Mouse (Mus musculus) small intestine, adult 2 months (tissue): Measurements from ENCODE around the gene Rims1. TPM values are rescaled to one million over a fixed set of nuclear protein-coding genes. Genes with fewer than 3 reads are reported as not detected.

ENCODE experiments used
- H3K27ac ChIP-seq: fragments of 200-500 bp; 2 replicates; pipeline ENCODE4 v1.5.1; 2012; ENCODE audit warnings: low read depth, low read length, control low read depth, inconsistent platforms; ENCODE audit not compliant: insufficient read depth
- H3K27me3 ChIP-seq: fragments of 200-500 bp; 2 replicates; pipeline ENCODE4 v1.6.1; 2012; ENCODE audit warnings: mild to moderate bottlenecking, moderate library complexity, low read length, inconsistent platforms; ENCODE audit not compliant: control insufficient read depth, insufficient read depth
- H3K36me3 ChIP-seq: fragments of 200-500 bp; 2 replicates; pipeline ENCODE4 v1.6.1; 2012; ENCODE audit warnings: mild to moderate bottlenecking, low read length, control low read depth, inconsistent platforms; ENCODE audit not compliant: control insufficient read depth, insufficient read depth
- H3K4me1 ChIP-seq: fragments of 200-500 bp; 2 replicates; pipeline ENCODE4 v1.6.1; 2012; ENCODE audit warnings: low read length, inconsistent platforms, mixed read lengths; ENCODE audit not compliant: control insufficient read depth, insufficient read depth, insufficient read length
- H3K4me3 ChIP-seq: fragments of 200-500 bp; 2 replicates; pipeline ENCODE4 v1.5.1; 2012; ENCODE audit warnings: low read depth, mild to moderate bottlenecking, control low read depth, inconsistent platforms, low read length, moderate library complexity
- CTCF ChIP-seq: fragments of 200-500 bp; IDR thresholded peaks from 2 replicates; pipeline ENCODE4 v1.5.1; 2012; ENCODE audit warnings: low read depth, mild to moderate bottlenecking, control low read depth, inconsistent platforms, low read length, moderate library complexity, mixed read lengths; ENCODE audit not compliant: insufficient replicate concordance, insufficient read length; ENCODE audit errors: extremely low read depth
- POLR2A ChIP-seq: fragments of 200-500 bp; IDR thresholded peaks from 2 replicates; pipeline ENCODE4 v1.6.1; 2012; ENCODE audit warnings: low read depth, mild to moderate bottlenecking, control low read depth, inconsistent platforms, low read length, moderate library complexity
- WGBS: fragments of 180-500 bp; shearing (Covaris S2); methylation state at CpG from one replicate; pipeline ENCODE4 v1.1.7; 2018; 5-methylcytosine and 5-hydroxymethylcytosine counted together
- polyA plus RNA-seq: library from polyadenylated mRNA; depleted of rRNA; stranded (reverse); fragments of >200 nt; gene quantifications from 2 replicates; pipeline ENCODE4 v1.2.3, GENCODE M21; 2012

The Rims1 gene
- polyA plus RNA-seq, 1 experiment, result 0.68 TPM

- Histone ChIP-seq H3K4me1 (no peaks in the 10 kb centered on the region), H3K36me3 (no peaks in the 10 kb centered on the region), H3K27ac (no peak overlapping the region), H3K4me3 (no peak overlapping the region), H3K27me3 (no peaks in the 10 kb centered on the region)
- WGBS, result 76% methylated on average over 5 of the region's 5 CpGs
- TF ChIP-seq CTCF, result no peak
- no peak for TF ChIP-seq POLR2A
Measured at GRCm38 (mm10) chr1:22270131-22270530, 535.7 kb downstream of the Rims1 start.

GRCm38 (mm10) chr1:22268581-22269359, 537.0 kb downstream of the Rims1 start:
- Histone ChIP-seq H3K4me1 (no peaks in the 10 kb centered on the region), H3K4me3 (no peak overlapping the region), H3K27ac (no peak overlapping the region), H3K36me3 (no peaks in the 10 kb centered on the region), H3K27me3 (no peaks in the 10 kb centered on the region)
- 40% methylated on average over 15 of the region's 15 CpGs for WGBS
- TF ChIP-seq POLR2A, result no peak
- TF ChIP-seq CTCF, result no peak

- no peak overlapping the region for H3K4me3 ChIP-seq
- H3K36me3 ChIP-seq, result no peaks in the 10 kb centered on the region
- no peaks in the 10 kb centered on the region for H3K27me3 ChIP-seq
- H3K4me1 ChIP-seq, result no peaks in the 10 kb centered on the region
- H3K27ac ChIP-seq, result no peak overlapping the region
- TF ChIP-seq CTCF, result no peak
- TF ChIP-seq POLR2A, result no peak
- WGBS, result 73% methylated on average over 10 of the region's 10 CpGs
Measured at GRCm38 (mm10) chr1:22266491-22266890, 539.3 kb downstream of the Rims1 start.

GRCm38 (mm10) chr1:22265528-22265927, 540.3 kb downstream of the Rims1 start:
- WGBS, result 54% methylated on average over 3 of the region's 3 CpGs
- Histone ChIP-seq H3K27ac (no peak overlapping the region), H3K4me3 (no peak overlapping the region), H3K27me3 (no peaks in the 10 kb centered on the region), H3K4me1 (no peaks in the 10 kb centered on the region), H3K36me3 (no peaks in the 10 kb centered on the region)
- TF ChIP-seq POLR2A (no peak), CTCF (no peak)

- H3K36me3 ChIP-seq, result no peaks in the 10 kb centered on the region
- H3K27me3 ChIP-seq, result no peaks in the 10 kb centered on the region
- TF ChIP-seq POLR2A (no peak), CTCF (no peak)
- H3K4me1 ChIP-seq, result no peaks in the 10 kb centered on the region
- 56% methylated on average over 6 of the region's 6 CpGs for WGBS
- H3K27ac ChIP-seq, result no peak overlapping the region
- no peak overlapping the region for H3K4me3 ChIP-seq
Measured at GRCm38 (mm10) chr1:22262169-22262950, 543.4 kb downstream of the Rims1 start.

- WGBS, result 84% methylated on average over 4 of the region's 4 CpGs
- Histone ChIP-seq H3K27ac (no peak overlapping the region), H3K4me3 (no peak overlapping the region), H3K27me3 (no peaks in the 10 kb centered on the region), H3K4me1 (no peaks in the 10 kb centered on the region), H3K36me3 (no peaks in the 10 kb centered on the region)
- TF ChIP-seq CTCF (no peak), POLR2A (no peak)
Measured at GRCm38 (mm10) chr1:22261702-22262101, 544.1 kb downstream of the Rims1 start.

- H3K4me1 ChIP-seq, result no peaks in the 10 kb centered on the region
- H3K4me3 ChIP-seq, result no peak overlapping the region
- 68% methylated on average over 2 of the region's 2 CpGs for WGBS
- TF ChIP-seq POLR2A (no peak), CTCF (no peak)
- H3K27ac ChIP-seq, result no peak overlapping the region
- H3K27me3 ChIP-seq, result no peaks in the 10 kb centered on the region
- no peaks in the 10 kb centered on the region for H3K36me3 ChIP-seq
Measured at GRCm38 (mm10) chr1:22260291-22260690, 545.5 kb downstream of the Rims1 start.
